Mouse (Mus musculus) embryonic fibroblast, embryonic 13.5 days (primary cell): ENCODE data around the gene Polm.

Experiments used
- CTCF ChIP-seq: IDR thresholded peaks from 2 replicates; pipeline ENCODE4 v1.5.1; 2011; ENCODE audit warnings: mild to moderate bottlenecking, control low read depth, low read length, moderate library complexity, borderline replicate concordance; ENCODE audit not compliant: insufficient read depth
- POLR2A ChIP-seq: IDR thresholded peaks from 2 replicates; pipeline ENCODE4 v1.6.1; 2011; ENCODE audit warnings: low read depth, mild to moderate bottlenecking, control low read depth, low read length, moderate library complexity

DNA sequence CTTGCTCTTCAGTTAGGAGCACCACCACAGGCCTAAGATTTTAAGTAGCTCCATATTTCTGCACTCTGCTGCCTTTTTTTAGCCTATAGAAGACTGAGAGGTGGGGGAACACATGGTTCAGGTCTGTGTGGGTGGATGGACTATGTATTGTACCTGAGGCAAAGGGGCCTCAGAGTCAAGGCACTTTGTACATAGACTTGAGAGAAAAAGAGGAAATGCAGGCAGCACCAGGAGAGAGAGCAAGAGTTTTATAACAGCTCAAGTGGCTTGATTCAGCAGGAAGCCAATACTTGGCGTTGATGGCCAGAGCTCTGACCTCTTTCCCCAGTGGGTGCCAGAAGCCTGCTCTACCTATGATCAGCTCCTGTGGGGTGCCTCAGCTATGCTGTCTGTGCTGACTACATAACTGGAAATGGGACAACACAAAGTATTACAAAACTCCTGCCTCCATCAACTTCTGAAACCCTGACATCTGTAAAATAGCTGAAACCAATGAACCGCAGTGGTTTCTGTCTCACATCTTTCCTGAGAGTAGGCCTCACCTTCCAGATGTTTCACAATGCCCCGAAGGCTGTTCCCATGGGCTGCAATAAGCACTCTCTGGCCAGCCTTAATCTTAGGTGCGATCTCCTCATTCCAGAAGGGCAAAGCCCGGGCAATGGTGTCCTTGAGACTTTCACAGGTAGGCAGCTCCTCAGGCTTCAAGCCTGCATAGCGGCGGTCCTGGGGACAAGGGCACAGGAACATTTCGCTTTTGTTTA is 35.2 kb downstream of the Polm start:
- no peak for TF ChIP-seq POLR2A
- no peak for TF ChIP-seq CTCF
